Mouse (Mus musculus): ENCODE results near the gene Aspscr1.

- TF ChIP-seq CTCF (IDR thresholded peaks at IDR 0.05; ENCODE audit: borderline replicate concordance, extremely low read depth, insufficient read depth, insufficient read length) = no peak
- TF ChIP-seq POLR2A (IDR thresholded peaks at IDR 0.05; ENCODE audit: borderline replicate concordance, extremely low read depth, insufficient read depth, insufficient read length, poor library complexity, severe bottlenecking) = no peak
Measured at GRCm38 (mm10) chr11:120631726-120632448, 40.9 kb upstream of the Aspscr1 start.

Data from brain, embryonic 14.5 days (tissue).